Mouse (Mus musculus): Measurements from ENCODE around the gene Usp15.

The Usp15 gene

DNA sequence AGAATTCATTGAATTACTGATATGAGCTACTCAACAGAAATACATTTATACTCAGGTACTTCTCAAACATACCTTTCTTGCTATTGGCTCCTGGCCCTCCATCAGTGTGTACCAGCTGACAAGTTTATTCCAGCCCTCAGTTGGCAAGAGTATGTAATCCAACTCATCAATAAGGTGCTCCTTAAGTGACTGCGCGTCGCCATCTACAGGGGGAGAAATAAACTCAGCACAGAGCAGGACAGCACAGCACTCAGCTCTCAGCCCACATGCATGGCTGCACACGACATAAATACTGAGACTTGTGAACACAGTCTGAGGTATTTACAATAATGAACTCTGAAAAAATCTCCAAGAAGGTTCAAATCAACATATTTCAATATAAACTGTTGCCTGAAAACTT is 21.0 kb downstream of the Usp15 start:
- no peak for DNase-seq (ENCODE audit: low spot score in 2 of 2)

DNA sequence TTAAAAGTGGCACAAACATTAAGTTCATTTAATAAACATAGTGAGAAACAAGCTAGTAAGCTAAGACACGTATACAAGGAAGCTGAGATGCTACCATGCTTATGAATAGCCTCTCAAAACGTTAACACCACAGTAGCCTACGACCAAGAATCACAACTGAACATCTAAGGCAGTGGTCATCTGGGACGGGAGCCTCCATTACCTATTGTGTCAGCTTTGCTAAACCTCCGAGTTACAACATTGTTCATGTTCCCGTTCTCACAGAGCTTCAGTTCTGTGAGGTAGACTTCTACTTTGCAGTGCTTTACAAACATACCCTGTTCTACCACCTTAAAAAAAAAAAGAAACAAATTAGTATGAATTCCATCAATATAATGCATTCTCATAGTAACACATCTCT is 25.9 kb downstream of the Usp15 start:
- no peak for DNase-seq (ENCODE audit: low spot score in 2 of 2)

DNA sequence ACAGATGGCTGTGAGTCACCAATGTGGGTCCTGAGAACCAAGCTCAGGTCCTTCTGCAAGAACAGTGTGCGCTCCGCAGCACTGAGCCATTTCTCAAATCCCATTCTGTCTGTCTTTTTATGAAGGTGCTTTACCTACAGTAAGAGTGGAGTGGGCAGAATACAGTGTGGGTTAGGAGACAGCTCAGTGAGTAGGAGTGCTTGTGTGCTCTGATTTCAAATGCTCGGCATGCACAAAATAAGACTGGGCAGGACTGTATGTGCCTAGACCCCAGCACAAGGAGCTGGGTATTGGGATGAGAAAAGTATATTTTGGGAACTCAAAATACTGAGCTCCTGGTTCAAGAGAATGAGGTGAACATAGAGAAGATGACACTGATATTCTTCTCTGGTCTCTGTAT is 31.3 kb downstream of the Usp15 start:
- DNase-seq (ENCODE audit: low spot score in 2 of 2) = no peak

DNA sequence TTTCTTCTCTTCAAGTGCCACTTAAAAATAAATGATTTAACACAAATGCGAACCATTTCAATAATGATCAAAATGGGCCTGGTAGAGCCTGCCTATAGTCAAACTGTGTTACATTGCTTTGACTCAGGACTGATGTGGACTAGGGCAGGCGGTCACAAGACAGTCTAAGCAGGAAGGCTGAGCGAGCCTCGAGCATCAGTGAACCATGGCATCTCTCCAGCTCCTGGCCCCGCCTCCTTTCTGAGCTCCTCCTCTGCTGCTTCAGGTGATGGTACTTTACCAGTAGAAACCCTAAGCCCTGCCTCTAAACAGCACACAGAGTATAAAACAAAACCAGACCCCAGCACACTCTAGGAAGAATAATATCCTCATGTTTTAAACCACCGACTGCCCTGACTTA is 36.3 kb downstream of the Usp15 start:
- DNase-seq (ENCODE audit: low spot score in 2 of 2) = no peak

DNA sequence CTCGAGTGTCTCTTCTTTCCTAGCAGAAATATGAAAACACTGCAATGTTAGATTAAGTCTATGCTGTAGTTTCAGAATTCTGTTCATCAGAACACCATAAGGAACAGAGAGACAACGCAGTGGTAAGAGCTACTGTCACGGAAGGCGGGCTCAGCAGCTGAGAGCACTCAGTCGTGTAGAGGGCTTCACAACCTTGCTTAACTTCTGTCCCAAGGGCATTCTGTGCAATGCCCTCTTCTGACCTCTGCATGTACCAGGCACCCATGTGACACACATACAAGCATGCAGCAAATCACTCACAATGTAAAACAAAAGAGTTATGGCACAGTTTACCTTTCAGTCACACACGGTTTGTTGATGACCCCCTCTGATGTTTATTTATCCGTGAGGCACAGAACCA is 37.5 kb downstream of the Usp15 start:
- no peak for DNase-seq (ENCODE audit: low spot score in 2 of 2)

DNA sequence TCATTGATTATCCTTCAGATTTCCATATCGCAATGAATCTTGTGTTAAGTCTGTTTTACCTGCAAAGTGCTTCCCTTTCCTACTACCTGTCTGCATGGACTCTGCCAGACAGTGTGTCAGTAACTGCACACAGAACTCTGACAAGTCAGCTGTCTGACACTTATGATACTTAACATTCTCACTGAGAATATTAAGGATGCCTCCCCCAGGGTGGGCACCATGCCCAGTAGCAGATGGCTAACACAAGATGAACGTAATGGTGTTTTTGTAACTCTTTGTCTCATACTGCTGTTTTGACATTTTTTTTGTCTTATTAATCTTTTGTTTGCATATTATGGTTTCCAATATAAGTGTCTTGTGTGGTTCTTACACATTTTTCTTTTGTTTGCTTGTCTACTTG is 40.4 kb downstream of the Usp15 start:
- no peak for DNase-seq (ENCODE audit: low spot score in 2 of 2)

DNA sequence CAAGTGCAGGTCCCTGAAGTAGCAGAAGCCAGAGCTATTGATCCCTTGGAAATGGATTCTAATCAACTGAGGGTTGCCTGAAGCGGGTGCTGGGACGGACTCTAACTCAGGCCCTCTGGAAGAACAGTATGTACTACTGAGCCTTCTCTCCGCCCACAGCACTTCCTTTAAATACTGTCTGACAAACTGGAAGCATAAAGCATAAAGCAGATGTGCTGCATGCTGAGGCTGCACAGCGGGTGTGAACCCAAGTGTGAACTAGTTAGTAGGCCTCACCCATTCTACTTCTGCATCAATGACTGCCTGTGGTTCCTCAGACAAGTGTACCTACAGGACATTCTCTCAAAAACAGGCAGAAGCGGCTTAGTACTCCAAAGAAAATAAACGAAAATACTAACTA is 41.0 kb downstream of the Usp15 start:
- no peak for DNase-seq (ENCODE audit: low spot score in 2 of 2)

DNA sequence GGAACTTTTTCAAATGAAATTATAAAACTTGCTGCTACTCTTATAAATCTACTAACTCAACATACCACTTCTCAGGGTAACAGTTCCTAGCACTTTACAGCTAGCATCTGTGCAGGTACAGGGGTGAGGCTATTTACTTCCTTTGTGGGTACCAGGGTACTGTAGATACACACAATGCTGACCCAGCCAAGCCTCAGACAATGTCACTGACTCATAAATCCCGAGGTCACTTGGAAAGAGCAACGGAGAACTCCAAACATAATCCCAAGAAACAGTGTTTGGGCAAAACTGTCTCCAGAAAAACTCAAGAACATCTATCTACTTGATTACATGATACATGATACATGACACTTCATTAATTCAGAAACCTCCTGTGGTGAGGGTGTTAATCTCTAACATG is 43.5 kb downstream of the Usp15 start:
- DNase-seq (ENCODE audit: low spot score in 2 of 2) = no peak

DNA sequence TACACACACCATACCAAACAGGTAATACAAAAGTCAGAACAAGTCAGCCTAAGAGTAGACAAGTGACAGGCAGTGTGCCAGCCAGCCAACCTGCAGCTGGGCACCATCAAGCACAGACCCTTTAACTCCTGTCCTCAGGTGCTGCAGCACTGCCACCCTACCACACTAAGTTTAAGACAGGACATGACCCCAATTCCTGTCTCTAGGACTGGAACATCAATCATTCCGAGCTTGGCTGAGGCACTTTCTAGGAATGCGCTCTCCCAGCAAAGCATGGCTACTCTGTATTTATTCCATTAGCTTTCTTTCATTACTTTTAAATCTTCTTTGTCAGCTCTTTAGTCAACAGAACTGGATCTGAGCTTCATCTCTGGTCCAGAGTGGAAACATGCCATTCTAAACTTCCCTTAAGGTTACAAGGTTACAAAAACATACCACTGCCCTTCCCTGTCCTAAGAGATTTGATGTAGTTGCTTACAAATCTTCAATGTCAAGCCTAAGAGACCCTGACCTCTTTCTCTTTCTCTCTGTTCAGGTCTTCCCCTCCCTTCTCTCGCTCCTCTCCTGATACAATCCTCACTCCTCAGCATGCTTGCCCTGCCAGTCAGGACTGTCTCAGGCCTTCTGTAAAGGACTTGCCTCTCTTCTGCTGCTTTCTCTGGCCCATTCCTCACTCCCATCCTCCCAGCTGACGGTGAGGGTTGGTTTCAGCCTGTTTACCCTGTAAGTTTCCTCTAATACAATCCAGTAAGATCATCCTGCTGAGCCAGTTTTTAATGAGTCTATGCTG is 48.6 kb downstream of the Usp15 start:
- no peak for DNase-seq (ENCODE audit: low spot score in 2 of 2)

DNA sequence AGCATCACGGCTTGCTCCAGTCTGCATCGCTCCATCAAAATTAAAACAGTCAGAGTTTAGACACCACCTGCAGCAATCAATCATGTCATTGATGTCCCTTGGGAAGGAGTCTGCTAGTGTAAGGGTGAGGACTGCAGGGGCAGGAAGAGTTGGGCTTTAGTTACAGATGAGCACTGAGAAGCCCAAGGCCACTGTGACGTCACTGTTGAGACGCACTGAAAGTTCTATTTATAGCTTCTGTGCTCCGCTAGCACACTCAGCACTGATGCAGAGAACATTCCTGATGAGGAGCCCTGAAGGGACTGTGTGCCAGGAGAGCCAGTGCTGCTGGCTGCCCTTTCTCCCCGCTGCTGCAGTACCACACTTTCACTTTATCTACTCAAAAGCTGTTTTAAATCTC is 49.6 kb downstream of the Usp15 start:
- DNase-seq (ENCODE audit: low spot score in 2 of 2) = peak in 1 of 2 experiments; percentile 38

DNA sequence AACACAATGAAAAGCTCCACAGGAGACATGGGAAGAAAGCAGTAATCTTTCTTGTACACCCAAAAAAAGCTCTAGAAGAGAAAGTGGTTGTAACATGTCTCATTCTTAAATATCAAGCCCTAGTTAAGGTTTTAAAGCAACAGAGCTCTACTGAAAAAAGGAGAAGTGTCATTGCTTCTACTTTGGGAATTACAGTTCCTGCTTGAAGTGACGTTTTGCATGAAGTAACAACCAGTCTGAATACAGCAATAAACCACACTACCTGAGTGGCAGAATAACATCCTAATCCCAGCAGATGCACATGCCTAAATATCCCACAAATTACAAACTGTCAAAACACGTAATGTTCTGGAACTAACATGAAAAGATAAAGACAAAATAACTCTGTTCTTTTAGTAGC is 50.4 kb downstream of the Usp15 start:
- DNase-seq (ENCODE audit: low spot score in 2 of 2) = no peak

DNA sequence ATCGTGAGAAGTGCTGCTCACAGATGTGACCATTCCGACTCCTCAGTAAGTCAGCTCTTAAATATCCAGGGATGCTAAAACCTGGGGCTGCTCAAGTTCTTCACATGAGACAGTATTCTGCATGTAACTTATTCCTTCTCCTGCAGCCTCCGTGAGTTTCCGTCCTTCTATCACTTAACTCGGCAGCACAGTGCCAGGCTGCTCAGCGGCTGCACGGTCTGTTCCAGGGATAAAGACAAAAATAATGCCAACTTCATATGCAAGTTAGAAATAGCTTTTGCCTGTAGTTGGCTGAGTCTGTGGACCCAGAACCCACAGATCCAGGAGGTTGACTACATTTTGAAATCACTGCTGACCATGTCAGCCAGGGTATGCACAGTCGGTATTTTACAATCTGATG is 52.5 kb downstream of the Usp15 start:
- peak in 1 of 2 experiments; percentile 68 for DNase-seq (ENCODE audit: low spot score in 2 of 2)

DNA sequence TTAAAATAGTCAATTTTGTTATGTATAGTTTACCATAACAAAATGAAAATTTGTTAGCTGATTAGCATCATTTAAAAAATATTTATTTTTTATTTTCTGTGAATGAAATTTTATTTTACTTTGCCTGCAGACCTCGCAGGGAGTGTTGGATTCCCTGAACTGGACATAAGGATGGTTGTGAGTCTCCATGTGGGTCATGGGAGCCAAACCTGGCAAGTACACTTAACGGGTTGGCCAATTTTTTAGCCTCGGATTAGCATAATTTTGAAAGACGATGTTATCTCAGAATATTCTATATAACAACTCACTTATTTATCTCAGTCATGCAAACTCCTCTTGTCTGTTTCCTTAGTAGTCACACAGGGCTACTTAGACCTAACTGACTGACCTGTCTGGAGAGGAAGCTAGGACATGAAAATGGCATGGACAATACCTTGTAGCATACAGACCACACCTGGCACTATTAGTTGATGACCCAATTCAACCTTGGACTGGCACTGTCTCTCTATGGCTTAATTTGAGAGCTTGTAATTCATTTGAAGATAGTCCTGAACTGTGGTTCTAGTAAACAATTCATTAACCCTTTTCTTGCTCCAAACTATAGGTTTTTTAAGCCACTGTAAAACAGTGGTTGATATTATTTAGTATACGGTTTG is 54.3 kb downstream of the Usp15 start:
- DNase-seq (ENCODE audit: low spot score in 2 of 2) = no peak

DNA sequence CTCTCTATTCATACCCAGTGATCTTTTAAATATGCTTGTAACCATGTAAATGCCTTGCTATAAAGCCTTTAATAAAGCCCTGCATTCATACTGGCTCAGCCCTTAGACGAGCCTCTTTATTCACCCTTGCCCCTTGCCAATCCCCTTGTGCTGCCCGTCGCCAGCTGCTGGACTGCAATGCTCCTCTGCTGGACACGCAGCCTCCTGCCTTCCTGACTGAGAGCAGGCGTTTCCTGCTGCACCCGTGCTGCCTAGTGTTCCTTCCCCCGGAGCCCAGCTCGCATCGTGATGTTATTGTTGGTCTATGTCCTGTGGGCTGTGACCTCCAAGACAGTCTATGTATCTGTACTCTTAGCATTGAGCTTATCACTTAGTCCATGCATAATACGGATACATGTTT is 61.0 kb downstream of the Usp15 start:
- DNase-seq (ENCODE audit: low spot score in 2 of 2) = no peak

DNA sequence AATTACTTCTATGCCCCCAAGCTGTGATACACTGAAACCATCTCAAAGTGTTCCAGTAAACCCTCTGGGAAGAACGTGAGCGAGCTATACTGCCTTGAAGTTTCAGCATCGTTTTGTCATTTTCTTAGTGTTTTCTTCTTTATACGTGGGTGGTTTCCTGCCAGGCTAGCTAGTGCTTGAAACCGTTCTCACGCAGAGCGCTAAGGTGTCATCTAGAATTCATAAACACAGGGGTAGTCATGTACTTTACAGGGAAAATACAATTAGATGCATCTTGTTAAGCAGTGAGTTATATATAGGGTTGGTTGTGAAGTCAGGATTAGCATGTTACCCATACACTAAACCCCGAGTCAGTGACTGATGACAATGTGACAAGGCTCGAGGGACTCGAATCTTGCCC is 65.3 kb downstream of the Usp15 start:
- DNase-seq (ENCODE audit: low spot score in 2 of 2) = no peak

DNA sequence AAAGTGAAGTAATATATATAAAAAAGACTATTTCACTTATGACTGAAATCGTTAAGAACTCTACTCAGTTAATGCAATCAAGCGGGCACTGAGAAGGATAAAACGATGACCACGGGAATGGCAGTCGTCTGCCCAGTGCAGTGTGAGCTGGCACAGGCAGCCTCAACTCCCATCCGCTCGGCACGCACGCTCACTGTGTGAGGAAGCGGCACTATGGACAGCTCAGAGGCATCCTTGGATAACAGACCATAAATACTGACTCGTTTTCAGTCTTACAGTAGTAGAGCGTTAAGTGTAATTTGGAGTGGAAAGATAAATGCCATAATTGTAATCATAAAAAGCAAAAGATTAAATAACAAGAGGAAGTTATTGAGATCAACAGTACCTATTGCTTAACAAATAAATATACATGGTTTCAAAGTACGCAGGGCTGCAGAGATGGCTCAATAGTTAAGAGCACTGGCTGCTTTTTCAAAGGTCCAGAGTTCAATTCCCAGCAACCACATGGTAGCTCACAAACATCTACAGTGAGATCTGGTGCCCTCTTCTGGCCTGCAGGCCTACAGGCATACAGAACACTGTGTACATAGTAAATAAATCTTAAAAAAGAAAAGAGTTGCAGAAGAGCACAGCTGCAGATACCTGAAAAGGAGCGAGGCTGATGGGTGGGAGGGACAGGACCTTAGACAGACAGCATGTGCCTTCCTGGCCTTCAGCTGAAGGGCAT is 76.0 kb downstream of the Usp15 start:
- no peak for DNase-seq (ENCODE audit: low spot score in 2 of 2)

DNA sequence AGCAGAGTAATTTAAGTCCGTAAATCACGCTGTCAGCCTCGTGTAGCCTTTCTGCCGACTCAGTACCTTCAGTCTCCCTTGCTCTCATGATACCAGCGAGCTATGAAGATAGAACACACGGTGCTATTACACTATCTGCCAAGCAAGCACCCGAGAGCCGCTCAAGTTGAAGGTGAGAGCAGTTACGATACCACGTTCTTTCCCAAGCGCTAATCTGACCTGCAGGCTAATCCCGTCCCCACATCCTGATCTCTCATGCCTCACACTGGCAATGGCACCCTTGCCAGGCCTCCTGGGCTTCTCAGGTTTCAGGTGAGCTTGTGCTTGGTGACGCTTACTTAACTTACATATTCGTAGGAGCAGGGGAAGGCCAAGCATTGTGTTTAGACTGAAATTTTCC is 79.9 kb downstream of the Usp15 start:
- no peak for DNase-seq (ENCODE audit: low spot score in 2 of 2)

DNA sequence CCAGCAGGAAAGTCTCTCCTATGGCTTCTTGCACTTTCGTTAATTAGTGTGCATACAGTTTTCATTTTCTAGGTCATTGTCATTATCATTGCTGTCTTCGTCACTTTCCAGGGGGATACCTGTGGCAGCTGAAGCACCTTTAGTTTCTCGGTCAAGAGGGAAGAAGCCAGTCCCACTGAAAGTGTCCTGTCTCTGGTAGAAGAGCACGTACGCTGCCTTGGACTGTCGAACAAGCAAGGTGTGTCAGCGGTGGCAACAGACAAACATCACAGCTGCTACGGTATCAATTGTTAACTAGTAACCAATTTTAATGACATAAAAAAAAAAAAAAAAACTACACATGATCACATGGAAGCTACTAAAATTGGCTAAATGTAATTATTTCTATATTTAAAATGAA is 83.3 kb downstream of the Usp15 start:
- DNase-seq (ENCODE audit: low spot score in 2 of 2) = no peak

DNA sequence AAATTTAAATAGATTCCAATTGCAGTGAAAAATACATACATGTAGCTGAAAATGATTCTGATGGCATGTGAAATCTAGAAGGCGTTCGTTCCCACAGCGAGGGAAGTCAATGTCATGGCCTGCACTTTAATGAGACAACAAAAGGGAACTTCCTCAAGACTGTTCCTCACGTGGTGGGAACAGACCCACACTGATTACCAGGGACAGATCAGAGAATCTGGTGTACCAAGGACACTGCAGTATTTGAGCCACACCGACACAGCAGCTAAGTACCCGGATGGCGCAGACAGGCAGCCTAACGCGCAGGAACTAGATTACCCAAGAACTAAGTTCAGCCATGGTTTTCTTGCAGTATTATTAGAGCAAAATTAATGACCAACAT is 84.0 kb downstream of the Usp15 start:
- DNase-seq (ENCODE audit: low spot score in 2 of 2) = no peak

DNA sequence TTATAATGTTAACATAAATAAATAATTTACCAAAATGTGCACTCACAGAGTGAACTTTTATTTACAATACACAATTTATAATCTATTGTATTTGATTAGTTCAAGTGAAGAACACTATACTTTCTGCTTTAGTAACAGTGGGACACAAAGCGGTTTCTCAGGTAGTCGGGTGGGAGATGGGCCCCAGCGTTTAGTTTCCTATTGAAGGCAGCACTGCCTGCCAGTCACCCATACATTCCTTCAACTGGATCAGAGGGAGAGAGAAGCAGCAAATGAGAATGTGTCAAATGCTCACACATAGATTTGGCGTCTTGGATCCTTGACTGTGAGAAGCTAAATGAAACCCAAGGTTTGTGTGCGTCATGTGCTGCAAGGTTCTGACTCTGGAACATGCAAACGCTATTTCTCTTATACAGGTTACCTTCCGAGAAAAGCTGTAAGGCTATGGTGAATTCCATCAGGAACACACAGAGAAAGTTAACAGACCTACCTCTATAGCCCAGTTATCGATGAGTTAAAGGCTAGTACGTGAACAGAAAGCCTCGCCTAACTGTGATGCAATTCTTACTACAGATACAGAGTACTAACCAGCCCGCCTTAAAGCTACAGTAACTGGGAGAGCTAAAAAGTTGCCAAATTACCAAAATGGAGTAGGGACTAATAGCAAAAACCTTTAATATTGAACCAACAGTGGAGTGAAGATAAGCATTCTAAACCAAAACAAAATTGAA is 84.6 kb downstream of the Usp15 start:
- DNase-seq (ENCODE audit: low spot score in 2 of 2) = no peak

DNA sequence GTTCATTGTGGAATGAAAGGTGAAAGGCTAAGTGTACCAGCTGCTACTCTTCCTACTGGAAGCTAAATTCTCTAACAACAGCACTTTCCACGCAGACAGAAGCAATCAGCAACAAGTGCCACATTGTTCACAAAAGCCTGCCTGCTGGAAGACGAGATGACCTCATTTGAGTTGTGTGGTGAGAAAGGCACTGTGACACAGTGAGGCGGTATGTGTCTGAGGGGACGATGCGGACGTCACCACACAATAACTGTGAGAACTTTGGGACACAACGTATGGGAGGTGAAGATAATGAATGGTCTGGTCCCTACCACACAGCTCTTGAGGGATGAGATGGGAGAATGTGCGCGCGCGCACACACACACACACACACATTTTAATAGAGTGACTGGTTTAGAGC is 86.2 kb downstream of the Usp15 start:
- DNase-seq (ENCODE audit: low spot score in 2 of 2) = no peak

DNA sequence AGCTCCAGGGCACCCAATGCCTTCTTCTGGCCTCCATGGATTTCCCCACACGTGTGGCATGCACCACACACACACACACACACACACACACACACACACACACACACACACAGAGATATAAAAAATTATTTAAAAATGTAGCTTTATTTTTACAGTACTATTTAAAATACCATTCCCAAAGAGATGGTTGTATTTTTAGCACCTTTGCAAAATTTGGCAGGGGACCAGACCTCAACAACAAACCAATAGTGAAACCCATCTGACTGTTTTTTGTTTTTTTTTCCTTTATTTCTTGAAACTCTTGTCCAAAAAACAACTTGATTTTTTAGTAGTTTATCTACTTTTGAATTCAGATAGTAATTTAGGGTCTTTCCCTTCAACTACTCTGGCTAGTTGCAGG is 88.3 kb downstream of the Usp15 start:
- DNase-seq (ENCODE audit: low spot score in 2 of 2) = no peak

Measured in right cerebral cortex, postnatal 36 days (tissue).